Mouse (Mus musculus) lung, postnatal 36 days (tissue): ENCODE measurements around the gene Vps13a.
"Not testable (repeated sequence)": the region's sequence is repeated elsewhere in the genome, so short reads cannot be mapped to it uniquely, and the experiment has no call there.

Source experiments
- DNase-seq: peaks from one replicate; pipeline ENCODE4 v3.0.0; 2022; ENCODE audit warnings: mixed read lengths

Vps13a gene

DNA sequence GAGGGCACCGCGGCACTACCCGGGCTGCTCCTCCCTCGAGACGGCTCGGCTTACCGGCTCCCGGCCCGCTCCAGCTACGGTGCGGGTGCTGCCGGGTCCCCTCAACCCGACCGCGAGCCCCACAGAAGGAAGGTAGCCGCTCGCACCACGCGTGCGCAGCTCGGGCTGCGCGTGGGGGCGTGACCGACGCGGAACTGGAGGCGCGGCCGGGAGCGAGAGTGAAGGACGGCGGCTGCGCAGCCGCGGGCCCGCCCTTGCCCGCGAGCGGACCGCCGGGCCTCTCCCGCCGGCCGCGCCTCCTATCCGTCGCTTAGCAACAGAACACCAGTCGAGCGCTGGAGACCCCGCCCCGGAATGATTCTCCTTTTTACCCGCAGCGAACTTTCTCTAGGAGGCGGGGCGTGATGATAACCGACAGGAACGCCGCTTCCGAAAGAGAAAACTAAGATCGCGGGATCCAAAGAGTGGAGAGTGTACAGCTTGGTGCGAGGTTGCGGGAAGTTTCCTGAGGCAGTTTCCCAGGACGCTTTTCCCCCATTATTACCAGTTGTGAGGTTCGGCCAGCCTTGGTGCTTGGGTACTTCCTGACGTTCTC lies at the start of gene Vps13a:
Vps13a (minus strand) TSS at position 144 of the 595 bp plus-strand sequence.
- peak; percentile 97 for DNase-seq

DNA sequence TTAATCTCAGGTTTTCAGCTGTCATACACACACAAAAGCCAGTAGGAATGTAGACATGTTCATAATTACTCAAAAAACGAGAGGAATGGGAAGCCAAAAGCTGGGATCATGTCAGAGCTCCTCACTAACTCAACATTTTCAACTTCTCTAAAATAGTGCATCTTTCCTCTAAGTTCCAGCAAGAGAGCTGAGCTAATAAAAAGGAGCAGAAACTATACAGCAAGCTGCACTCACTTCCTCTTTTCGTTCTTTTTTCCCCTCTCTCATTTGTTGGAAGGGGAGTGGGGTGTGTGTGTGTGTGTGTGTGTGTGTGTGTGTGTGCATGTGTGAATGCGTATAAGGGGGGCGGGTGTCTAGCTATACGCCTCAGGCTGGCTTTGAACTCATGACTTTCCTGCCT lies 46.9 kb upstream of the Vps13a start:
- no peak for DNase-seq

DNA sequence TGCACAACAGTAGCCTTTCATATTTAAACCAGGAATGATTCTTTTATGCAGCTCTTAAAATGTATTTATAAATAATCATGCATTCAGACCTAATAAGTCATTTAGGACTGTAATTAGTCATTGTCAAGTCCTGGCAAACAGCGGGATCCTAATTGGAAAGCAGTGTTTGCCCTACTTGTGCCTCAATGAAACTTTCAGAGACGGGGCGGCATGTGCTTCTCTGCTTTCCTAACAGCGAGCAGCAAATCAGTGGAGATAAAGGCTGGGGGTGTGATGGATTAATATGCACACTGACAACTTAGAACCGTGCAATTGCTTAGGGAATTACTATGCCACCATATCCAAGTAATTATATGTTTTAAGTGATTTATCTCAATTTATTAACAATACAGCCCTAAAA lies 44.5 kb upstream of the Vps13a start:
- DNase-seq: no peak

DNA sequence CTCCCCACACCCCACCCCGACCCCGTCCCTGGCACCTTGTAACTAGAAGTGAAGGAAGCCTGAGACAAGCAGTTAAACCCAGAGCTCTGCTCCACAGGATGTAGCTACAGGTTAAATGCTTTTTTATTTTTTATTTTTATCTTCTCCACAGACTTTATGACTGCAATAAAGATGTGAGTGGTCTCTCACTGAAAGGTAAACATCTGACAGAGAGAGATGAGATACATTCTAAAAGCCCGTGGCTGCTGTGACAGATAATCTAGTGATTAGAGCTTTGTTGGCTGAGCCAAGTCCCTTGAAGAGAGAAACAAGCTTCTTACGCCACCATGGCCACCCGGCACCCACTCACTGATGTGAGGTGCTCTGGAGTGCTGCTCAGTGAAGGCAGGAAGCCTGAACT lies 34.1 kb upstream of the Vps13a start:
- DNase-seq: no peak

DNA sequence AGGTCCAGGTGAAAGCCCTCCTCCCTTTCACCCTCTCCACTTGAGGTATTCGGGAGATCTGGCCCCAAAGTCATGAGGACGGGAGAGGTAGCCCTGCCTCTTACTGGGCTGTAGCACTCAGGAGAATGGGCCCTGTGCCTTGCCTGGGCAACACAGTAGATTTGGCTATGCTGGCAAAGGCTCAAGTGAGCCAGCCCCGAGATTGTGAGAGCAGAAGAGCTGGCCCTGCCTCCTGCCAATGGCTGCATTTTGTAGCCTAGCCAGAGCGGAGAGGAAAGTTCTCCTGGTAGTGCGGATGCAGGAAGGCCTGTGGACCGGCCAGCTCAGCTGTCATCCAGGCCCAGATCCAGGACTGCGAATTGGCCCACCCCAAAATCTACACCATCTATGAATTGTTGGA lies 32.6 kb upstream of the Vps13a start:
- DNase-seq: no peak

DNA sequence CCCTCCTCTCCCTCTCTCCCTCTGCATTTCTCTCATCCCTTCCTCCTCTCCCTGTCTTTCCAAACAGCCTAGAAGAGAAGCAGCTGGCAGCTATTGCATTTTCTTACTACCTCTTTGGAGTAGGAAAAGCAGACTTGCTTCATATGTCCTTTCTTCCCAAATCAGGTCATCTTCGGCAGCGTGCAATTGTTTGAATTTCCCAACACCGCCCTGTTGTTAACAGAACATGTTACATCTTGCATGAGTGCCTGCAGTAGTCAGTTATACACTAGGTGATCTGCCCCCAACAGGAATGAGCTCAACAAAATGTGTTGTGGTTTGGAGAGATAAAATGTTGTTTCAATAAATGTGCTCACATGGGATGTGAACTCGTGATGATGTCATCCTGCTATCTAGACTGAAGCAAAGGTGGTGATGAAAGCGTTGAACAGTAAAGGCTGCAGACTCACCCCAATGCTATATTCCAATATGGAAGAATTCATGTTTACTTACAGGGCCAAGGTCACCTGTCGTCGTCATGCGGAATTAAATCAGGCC lies 31.4 kb upstream of the Vps13a start:
- DNase-seq: no peak

DNA sequence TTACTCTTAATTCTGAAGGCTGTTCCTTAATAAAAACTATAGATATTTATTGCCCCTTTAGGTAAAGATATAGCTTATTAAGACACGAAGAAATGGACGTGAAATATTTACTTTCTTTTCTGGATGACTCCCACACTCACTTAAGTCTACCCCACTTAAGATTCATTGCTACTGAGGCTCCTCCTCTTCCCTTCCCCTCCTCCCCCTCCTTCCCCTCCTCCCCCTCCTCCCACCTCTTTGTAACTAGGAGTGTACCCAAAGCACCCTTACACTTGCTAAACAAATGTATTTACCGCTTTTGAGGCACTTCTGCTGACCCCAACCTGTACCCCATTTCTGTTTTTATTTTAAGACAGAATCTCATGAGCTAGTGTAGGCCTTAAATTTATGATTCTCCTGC lies 24.4 kb upstream of the Vps13a start:
- DNase-seq: no peak

DNA sequence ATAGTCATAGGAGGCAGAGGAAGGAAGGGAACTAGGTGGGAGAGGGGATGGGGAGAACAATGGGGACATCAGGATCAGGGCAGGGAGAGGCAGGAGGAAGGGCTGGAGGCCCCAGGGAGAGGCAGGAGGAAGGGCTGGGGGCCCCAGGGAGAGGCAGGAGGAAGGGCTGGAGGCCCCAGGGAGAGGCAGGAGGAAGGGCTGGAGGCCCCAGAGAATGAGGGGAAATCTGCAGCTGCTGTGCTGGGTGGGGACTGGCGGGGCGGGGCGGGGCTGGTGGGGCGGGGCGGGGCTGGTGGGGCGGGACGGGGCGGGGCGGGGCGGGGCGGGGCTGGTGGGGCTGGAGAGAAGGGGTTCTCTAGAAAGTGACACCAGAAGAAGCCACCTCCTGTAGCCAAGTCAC lies 23.8 kb upstream of the Vps13a start:
- no peak for DNase-seq

DNA sequence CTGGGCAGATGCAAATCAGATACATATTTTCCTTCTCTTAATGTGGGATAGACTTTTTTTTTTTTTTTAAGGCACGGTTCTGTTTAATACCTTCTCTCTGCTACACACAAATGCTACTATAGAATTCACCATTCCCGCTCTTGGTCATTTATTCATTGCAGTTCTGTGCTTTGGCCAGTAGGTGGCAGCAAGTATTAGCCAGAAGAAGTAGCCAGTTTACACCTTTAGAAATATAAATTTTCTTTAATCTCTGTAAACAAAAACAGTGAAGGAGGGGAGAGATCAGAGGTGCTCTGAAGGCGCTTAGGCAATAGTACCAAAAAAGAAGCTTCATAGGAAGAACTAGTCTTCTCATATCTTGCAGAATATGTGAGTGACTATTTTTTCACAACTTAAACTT lies 22.0 kb upstream of the Vps13a start:
- peak; percentile 69 for DNase-seq

DNA sequence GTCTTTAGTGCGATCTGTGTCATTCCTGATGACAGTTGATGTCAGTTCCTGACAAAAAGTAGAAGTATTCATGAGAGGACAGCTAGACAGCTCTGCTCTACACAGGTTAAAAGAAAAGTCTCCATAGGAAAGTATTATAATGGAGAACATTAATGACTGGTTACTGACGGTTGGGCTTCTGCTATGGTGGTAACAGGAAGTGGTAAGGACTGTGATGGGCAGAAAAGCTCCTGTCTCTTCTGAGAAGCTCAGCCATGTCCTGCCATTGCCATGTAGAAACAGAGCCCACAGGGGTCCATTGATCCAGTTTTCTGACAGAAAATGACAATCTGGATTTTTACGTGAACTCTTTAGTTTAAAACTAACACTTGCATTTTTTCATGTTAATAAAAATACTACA lies 21.4 kb upstream of the Vps13a start:
- DNase-seq: no peak

DNA sequence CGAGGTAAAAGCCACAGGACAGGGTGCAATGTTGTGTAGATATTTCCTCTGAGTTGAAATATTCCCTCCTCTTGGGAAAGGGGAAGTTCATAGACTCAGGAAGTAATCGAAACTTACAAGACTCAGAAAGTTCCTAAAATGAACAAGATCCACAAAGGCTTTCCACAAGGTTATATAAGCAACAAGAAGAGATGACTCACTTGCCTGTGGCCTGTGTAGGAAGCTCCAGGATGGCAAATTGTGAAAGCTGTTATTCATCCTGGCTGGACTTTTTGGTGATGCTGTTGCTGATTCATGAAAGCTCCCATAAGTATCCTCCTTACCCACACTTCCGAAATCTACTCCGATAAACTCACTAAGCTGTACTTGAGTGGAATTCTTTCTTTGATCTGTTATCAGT lies 17.2 kb upstream of the Vps13a start:
- no peak for DNase-seq

DNA sequence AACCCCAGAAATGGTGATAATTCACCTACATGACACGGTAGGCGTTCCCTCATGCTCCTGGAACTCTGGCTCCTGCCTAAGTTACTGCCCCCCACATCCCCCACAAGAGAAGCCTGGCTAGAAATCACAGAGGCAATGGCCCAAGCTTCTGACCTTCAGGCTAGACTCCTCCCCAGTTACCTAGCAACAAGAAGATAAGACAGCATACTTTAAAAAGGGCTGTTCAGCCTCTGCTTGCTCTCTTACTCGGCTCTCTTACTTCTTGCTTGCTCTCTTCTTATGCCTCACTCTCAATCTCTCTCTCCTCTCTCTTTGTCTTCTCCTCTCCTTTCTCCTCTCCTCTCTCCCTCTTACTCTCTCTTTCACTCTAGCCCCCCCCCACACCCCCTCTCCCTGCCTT lies 13.8 kb upstream of the Vps13a start:
- DNase-seq: not testable (repeated sequence)

DNA sequence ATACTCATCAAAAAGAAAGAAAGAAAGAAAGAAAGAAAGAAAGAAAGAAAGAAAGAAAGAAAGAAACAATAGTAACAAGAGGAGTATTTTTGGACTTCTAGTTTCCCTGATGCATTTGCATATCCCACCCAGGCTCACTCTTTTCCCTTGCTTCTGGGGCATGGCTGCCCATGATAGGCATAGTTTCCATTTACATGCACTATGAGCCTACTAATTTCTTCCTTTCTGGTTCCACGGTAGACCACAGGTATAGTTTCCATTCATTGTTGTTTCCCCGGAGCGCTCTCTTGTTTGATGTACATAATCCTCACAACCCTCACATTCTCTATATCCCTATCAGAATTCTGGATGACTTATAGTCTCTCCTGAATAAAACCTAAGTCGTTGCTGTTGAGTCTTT lies 9.2 kb upstream of the Vps13a start:
- DNase-seq: no peak

DNA sequence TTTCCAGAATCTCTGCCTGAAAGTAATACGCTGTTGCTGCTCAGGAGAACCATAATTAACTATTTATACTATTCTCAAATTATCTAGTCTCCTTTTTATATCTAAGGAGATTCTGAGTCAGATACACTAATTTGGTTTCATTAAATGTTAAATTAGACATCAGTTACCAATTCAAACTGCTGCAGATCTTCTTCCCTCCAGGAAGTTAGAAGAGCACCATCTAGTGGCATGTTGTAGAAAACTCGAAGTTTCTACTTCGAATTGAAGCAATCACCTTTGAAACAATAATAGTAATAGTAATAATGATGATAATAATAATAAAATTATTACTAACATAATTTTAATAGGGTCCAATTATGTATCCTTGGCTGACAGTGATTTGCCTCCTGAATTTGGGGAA lies 4.1 kb upstream of the Vps13a start:
- peak; percentile 41 for DNase-seq

DNA sequence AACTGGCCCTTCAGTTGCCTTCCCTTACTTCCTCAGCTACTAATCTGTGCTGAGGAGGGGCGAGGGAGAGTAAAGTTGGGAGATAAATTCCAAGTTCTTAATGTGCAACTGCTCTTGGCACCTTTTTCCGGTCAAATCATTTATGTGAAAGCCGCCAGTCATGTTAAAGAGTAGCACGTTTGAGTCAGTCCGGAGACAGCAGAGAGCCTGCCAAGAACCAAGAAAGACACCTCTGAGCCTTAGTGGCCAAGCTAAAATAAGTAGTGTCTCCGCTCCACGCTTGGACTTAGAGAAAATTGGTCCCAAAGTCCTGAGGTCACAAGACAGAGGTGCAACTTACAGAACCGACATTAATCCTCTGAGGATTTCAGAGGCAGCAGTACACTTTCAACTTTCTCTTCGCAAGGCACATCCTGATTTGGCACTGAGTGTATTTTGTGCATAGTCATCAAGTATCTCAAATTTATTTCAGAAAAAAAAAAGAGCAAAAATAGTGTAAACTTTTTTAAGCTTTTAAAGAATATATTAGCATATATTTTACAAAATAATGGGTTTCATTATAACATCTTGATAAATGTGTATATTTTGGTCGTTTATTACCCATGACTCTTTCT lies 780 bp upstream of the Vps13a start:
- DNase-seq: no peak

DNA sequence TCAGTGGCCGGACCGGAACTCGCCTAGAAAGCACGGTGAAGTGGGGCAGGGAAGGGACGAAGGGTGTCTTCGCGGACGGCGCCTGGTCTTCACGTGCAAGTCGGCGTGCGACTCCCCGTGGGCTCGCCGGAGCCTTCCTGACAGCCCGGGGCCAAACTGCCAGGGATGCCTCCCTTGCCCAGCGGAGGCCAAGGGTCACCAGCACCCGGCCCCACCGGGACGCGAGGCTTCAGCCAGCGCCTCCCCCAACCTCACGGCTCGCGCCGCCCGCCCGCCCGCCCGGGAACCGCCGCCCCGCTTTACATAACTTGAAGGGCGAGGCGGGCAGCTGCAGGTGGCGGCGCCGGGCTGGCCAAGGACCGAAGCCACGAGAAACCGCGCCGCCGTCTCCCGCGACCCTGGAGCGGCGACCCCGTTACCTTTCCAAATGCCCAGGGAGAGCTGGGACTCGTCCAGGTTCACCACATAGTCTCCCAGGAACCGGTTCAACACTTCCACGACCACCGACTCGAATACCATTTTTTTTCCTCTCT lies 416 bp downstream of the Vps13a start:
- peak; percentile 57 for DNase-seq

DNA sequence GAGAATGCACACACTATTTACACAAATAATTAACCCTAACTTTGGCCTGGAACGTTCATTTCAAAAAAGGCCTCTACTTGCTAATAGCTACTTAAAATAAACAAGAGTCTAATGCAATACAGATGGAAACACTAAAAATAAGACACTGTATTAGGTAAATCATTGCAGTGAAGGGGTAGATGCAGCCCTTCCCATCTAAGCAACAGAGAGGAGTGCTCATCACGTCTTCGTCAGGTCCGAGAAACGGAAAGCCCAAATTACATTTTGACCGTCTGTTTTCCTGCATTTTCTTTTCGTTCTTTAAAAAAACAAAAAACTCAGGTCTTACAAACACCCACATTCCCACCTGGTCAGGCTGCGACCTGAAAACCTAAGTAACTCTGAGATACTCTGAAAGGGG lies 947 bp downstream of the Vps13a start:
- DNase-seq: no peak

DNA sequence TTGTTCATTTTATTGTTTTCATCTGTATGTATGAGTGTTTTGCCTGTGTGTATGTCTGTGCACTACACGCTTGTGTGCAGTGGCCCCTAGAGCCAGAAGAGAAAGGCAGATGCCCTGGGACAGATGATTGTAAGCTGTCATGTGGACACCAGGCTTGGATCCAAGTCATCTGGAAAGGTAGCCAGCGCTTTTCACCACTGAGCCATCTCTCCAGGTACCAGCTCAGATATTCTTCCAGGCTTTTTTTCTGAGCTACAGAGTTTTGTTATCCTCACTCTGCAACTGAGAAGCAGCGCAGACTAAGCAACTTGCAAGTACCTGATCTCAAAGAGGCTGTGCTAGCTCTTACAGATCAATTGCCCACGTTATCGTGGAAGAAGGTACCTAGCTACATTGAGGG lies 1.5 kb downstream of the Vps13a start:
- no peak for DNase-seq

DNA sequence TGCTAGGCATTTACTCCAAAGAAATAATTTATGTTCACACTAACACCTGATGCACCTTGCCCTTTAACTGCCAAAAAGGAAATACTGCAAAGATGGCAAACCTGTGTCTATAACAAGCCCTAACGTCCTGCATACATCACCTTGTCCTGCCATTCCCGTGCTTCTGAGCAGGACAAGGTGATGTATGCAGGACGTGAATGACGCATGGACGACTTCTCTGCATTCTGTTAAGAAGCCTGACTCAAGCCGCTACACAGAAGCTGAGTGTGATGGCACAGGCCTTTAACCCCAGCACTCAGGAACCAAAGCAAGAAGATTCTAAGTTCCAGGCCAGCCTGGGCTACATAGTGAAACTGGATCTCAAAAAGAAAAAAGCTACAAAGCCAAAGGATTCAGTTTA lies 2.2 kb downstream of the Vps13a start:
- DNase-seq: no peak

DNA sequence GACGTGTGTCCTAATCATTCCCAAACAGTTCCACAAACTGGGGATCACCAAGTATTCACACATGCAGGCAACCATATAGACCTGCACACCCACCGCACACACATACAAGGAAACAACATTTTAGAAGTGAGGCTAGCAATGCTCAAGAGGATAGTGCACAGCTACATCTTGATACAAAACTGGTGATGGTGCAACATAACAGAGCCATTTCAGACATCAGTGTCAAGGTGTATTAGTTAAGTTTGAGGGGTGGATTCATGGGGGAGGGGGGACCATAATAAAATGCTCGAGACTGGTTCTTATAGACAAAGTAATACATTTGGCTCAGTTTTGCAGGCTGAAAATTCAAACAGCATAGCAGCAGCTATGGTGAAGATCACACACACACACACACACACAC lies 2.8 kb downstream of the Vps13a start:
- no peak for DNase-seq

DNA sequence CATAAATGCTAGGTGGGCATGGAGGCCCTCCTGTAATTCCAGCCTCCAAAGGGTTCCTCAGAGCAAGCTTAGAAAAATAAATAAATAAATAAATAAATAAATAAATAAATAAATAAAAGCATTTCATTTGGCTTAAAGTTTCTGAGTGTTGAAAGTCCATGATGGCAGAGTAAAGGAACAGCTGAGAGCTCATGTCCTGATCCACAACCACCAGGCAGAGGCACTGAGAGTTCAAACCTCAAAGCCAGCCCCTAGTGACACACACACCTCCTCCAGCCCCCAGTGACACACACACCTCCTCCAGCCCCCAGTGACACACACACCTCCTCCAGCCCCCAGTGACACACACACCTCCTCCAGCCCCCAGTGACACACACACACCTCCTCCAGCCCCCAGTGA lies 3.3 kb downstream of the Vps13a start:
- DNase-seq: not testable (repeated sequence)

DNA sequence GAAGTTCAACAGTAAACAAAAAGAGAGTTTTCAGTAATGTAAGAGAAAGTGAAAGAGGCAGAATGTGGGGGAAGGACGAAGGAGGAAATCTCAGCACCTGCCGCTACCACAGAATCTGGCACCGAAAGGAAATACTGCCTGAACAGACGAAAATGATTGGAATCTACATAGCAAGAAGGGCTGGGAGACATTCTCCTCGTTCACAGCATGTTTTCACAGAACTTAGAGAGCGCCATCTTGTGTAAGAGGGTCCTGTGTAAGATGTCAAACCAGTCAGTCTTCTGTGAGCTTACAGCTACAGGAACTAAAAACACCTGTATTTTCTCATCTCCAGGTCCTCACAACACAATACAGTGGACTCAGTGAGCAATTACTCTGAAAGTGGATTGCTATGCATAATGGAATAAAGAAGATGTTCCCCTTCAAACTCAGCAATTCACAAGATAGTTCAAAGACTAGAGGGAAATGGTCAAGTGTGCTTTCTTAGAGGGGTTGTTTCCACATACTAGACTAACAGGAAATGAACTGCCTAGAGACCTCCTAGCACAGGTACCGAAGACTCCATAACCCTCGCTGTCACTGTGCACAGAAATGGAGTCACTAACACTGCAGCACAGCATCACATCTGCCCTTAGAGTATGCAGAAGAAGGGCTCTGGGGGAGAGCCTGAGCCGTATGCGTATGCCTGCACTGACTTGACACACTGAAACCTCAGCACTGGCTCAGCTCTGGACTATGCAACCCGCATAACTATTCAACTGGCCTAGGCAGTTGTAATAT lies 7.3 kb downstream of the Vps13a start:
- DNase-seq: peak; percentile 42

DNA sequence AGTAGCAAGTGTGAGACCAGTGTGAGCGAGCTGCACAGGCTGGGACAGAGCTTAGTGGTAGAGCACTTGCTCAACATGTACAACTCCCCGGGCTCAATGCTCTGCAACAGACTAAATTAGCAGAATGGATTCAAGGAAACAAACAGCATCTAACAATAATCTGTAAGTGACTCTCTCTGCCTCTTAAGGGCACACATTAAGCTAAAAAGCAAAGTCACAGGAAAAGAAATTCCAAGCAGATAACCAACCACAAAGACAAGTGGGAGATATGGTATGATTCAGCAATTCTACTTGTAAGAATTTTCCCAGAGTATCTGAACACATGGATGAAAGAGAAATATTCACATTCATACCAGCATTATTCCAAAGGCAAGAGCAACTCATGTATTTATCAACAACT lies 13.3 kb downstream of the Vps13a start:
- no peak for DNase-seq

DNA sequence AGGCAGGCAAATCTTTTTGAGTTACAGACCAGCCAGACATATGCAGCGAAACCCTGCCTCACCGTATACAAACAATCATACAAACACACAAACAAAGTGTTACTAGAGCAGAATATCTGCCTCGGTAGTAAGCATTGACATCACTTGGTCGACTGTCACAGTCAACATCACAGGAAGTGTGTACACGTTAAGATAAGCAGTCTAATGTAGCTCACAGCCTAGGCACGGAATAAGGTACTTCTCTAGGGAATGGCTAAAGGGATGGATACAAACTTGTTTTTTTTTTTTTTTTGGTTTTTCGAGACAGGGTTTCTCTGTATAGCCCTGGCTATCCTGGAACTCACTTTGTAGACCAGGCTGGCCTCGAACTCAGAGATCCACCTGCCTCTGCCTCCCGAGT lies 23.3 kb downstream of the Vps13a start:
- DNase-seq: not testable (repeated sequence)
